ENCODE assay signal across 8 mouse cellular contexts in genomic region chr12:70975891-70976290, GRCm38 (mm10). TPM values are rescaled to one million over a fixed set of nuclear protein-coding genes. Genes with fewer than 3 reads are reported as not detected.
DNase-seq lines count a peak whose midpoint lies in the region; ATAC-seq and TF ChIP-seq lines count a peak whose summit lies in the region.

No protein-coding gene starts in this region.

- H3K4me1 ChIP-seq in embryonic facial prominence, embryonic 11.5 days (ENCODE audit: control insufficient read depth, insufficient read depth, low read length) = no peaks in the 10 kb centered on the region; the same call in 1 of the 2 replicates
- peaks cover 12% of the 10 kb centered on the region for H3K4me1 ChIP-seq in intestine, embryonic 14.5 days (replicated peaks; ENCODE audit: control insufficient read depth, insufficient read depth, low read length)
- H3K4me1 ChIP-seq in midbrain, postnatal 0 days (ENCODE audit: insufficient read depth, low read length) = 0 out of 2 replicates have a peak, but pooled peaks cover 8% of the 10 kb centered on the region

- 68% methylated on average over 3 of the region's 3 CpGs for WGBS in embryonic facial prominence, embryonic 11.5 days
- WGBS in intestine, embryonic 14.5 days = 68% methylated on average over 3 of the region's 3 CpGs
- 62% methylated on average over 3 of the region's 3 CpGs for WGBS in midbrain, postnatal 0 days

- H3K9me3 ChIP-seq in embryonic facial prominence, embryonic 11.5 days (replicated peaks; ENCODE audit: control insufficient read depth, low read length) = no peaks in the 10 kb centered on the region
- no peaks in the 10 kb centered on the region for H3K9me3 ChIP-seq in intestine, embryonic 14.5 days (ENCODE audit: control insufficient read depth, low read length)
- H3K9me3 ChIP-seq in midbrain, postnatal 0 days (ENCODE audit: low read length) = no peaks in the 10 kb centered on the region

- H3K9ac ChIP-seq in embryonic facial prominence, embryonic 11.5 days (replicated peaks; ENCODE audit: low read length) = no peak overlapping the region
- H3K9ac ChIP-seq in intestine, embryonic 14.5 days (ENCODE audit: low read length) = peak overlapping the region; percentile 97
- H3K9ac ChIP-seq in midbrain, postnatal 0 days (replicated peaks; ENCODE audit: low read length, poor library complexity, severe bottlenecking) = no peak overlapping the region

- no peak for TF ChIP-seq CTCF in layer of hippocampus, adult 2 months (conservative IDR thresholded peaks at IDR 0.05)
- TF ChIP-seq CTCF in midbrain, postnatal 0 days (IDR thresholded peaks at IDR 0.05) = no peak

- no peak for ATAC-seq in embryonic facial prominence, embryonic 11.5 days (replicated peaks; ENCODE audit: insufficient number of reproducible peaks, low FRiP score, low TSS enrichment, low read depth)
- no peak for ATAC-seq in intestine, embryonic 14.5 days (replicated peaks; ENCODE audit: low FRiP score, low TSS enrichment, low read depth)
- no peak for ATAC-seq in midbrain, postnatal 0 days (ENCODE audit: low FRiP score)

- H3K4me3 ChIP-seq in layer of hippocampus, adult 2 months = peak overlapping the region; percentile 98
- peak overlapping the region; percentile 95 for H3K4me3 ChIP-seq in embryonic facial prominence, embryonic 11.5 days (ENCODE audit: low read depth, low read length)
- peak overlapping the region; percentile 99 for H3K4me3 ChIP-seq in intestine, embryonic 14.5 days (ENCODE audit: low read depth, low read length)
- H3K4me3 ChIP-seq in midbrain, postnatal 0 days (ENCODE audit: low read depth, low read length) = peak overlapping the region; percentile 98

- no peaks in the 10 kb centered on the region; the same call in 1 of the 2 replicates for H3K36me3 ChIP-seq in embryonic facial prominence, embryonic 11.5 days (replicated peaks; ENCODE audit: control insufficient read depth, insufficient read depth, low read depth, low read length)
- peaks cover 27% of the 10 kb centered on the region for H3K36me3 ChIP-seq in intestine, embryonic 14.5 days (ENCODE audit: control insufficient read depth, insufficient read depth, low read length)
- H3K36me3 ChIP-seq in midbrain, postnatal 0 days (ENCODE audit: insufficient read depth, low read length) = peaks cover 9% of the 10 kb centered on the region; the same call in 1 of the 2 replicates

- no peak overlapping the region for H3K27ac ChIP-seq in layer of hippocampus, adult 2 months
- no peak overlapping the region for H3K27ac ChIP-seq in embryonic facial prominence, embryonic 11.5 days (replicated peaks; ENCODE audit: low read depth, low read length)
- no peak overlapping the region for H3K27ac ChIP-seq in intestine, embryonic 14.5 days (ENCODE audit: low read depth)
- H3K27ac ChIP-seq in midbrain, postnatal 0 days (ENCODE audit: low read depth, low read length) = no peak overlapping the region

- H3K27me3 ChIP-seq in embryonic facial prominence, embryonic 11.5 days (ENCODE audit: control insufficient read depth, insufficient read depth, low read length) = no peaks in the 10 kb centered on the region
- H3K27me3 ChIP-seq in intestine, embryonic 14.5 days (replicated peaks; ENCODE audit: control insufficient read depth, insufficient read depth, low read length) = no peaks in the 10 kb centered on the region
- no peaks in the 10 kb centered on the region for H3K27me3 ChIP-seq in midbrain, postnatal 0 days (ENCODE audit: insufficient read depth, low read length)

- peak overlapping the region; percentile 56 for H3K4me2 ChIP-seq in embryonic facial prominence, embryonic 11.5 days (ENCODE audit: low read depth, low read length)
- H3K4me2 ChIP-seq in intestine, embryonic 14.5 days (ENCODE audit: low read length) = peak overlapping the region; percentile 69
- H3K4me2 ChIP-seq in midbrain, postnatal 0 days (ENCODE audit: low read depth, low read length, poor library complexity, severe bottlenecking) = peak overlapping the region; percentile 53

- no peak for DNase-seq in layer of hippocampus, adult 2 months (ENCODE audit: low spot score in 2 of 2)
- no peak for DNase-seq in layer of hippocampus, postnatal 25 days (ENCODE audit: extremely low spot score in 1 of 2, low spot score in 1 of 2)
- no peak for DNase-seq in embryonic facial prominence, embryonic 11.5 days (ENCODE audit: low spot score)
- DNase-seq in intestine, embryonic 14.5 days (ENCODE audit: low spot score) = no peak
- no peak for DNase-seq in midbrain, postnatal 0 days (ENCODE audit: low spot score)
- no peak for DNase-seq in c-Kit-positive CD71-positive TER-119-positive erythroid progenitor cells, embryonic 14.5 days (ENCODE audit: low spot score)
- DNase-seq in thymus, postnatal 10 days (ENCODE audit: low spot score in 2 of 2) = no peak
- no peak for DNase-seq in frontal cortex, postnatal 36 days (ENCODE audit: low spot score in 2 of 2)

RNA-seq across cellular contexts. Expression of gene Psma3, which starts 1.5 kb away (rescaled TPM):
- total RNA-seq in layer of hippocampus, adult 2 months (2021) = 100 to 1,000 TPM; 193 to 200 TPM
- 100 to 1,000 TPM; 207 to 215 TPM for total RNA-seq in layer of hippocampus, postnatal 25 days (2021)
- polyA plus RNA-seq in embryonic facial prominence, embryonic 11.5 days (2014; fragmentation: Nextera tagmentation; extraction: Ambion mirVana) = 743 and 805 TPM in 2 replicates
- 593 and 604 TPM in 2 replicates for polyA plus RNA-seq in intestine, embryonic 14.5 days (2014; fragmentation: Nextera tagmentation; extraction: Ambion mirVana)
- 116 and 131 TPM in 2 replicates for total RNA-seq in midbrain, postnatal 0 days (2014; rRNA removed)
- polyA plus RNA-seq in midbrain, postnatal 0 days (2015; fragmentation: Nextera tagmentation; extraction: Ambion mirVana) = 505 and 509 TPM in 2 replicates

RNA-seq across cellular contexts. Expression of gene Actr10, which starts 38.2 kb away (rescaled TPM):
- 100 to 1,000 TPM; 160 to 172 TPM for total RNA-seq in layer of hippocampus, adult 2 months (2021)
- total RNA-seq in layer of hippocampus, postnatal 25 days (2021) = 100 to 1,000 TPM; 174 to 178 TPM
- polyA plus RNA-seq in embryonic facial prominence, embryonic 11.5 days (2014; fragmentation: Nextera tagmentation; extraction: Ambion mirVana) = 282 and 305 TPM in 2 replicates
- polyA plus RNA-seq in intestine, embryonic 14.5 days (2014; fragmentation: Nextera tagmentation; extraction: Ambion mirVana) = 209 and 231 TPM in 2 replicates
- 132 and 144 TPM in 2 replicates for total RNA-seq in midbrain, postnatal 0 days (2014; rRNA removed)
- polyA plus RNA-seq in midbrain, postnatal 0 days (2015; fragmentation: Nextera tagmentation; extraction: Ambion mirVana) = 164 and 171 TPM in 2 replicates

RNA-seq across cellular contexts. Expression of gene Arid4a, which starts 39.9 kb away (rescaled TPM):
- 10 to 100 TPM; 37.3 to 40.2 TPM for total RNA-seq in layer of hippocampus, adult 2 months (2021)
- 10 to 100 TPM; 36.8 to 41.7 TPM for total RNA-seq in layer of hippocampus, postnatal 25 days (2021)
- polyA plus RNA-seq in embryonic facial prominence, embryonic 11.5 days (2014; fragmentation: Nextera tagmentation; extraction: Ambion mirVana) = 30.3 and 33.9 TPM in 2 replicates
- polyA plus RNA-seq in intestine, embryonic 14.5 days (2014; fragmentation: Nextera tagmentation; extraction: Ambion mirVana) = 34.6 and 36.8 TPM in 2 replicates
- total RNA-seq in midbrain, postnatal 0 days (2014; rRNA removed) = 11.0 and 11.1 TPM in 2 replicates
- 40.0 and 43.4 TPM in 2 replicates for polyA plus RNA-seq in midbrain, postnatal 0 days (2015; fragmentation: Nextera tagmentation; extraction: Ambion mirVana)
